Mouse (Mus musculus) c-Kit-positive CD71-positive TER-119-positive erythroid progenitor cells, embryonic 14.5 days (primary cell): ENCODE results near the gene Bik.

ENCODE experiments used
- DNase-seq: peaks from one replicate; pipeline ENCODE4 v3.0.0-alpha.2; 2013; ENCODE audit warnings: low spot score

The Bik gene

DNA sequence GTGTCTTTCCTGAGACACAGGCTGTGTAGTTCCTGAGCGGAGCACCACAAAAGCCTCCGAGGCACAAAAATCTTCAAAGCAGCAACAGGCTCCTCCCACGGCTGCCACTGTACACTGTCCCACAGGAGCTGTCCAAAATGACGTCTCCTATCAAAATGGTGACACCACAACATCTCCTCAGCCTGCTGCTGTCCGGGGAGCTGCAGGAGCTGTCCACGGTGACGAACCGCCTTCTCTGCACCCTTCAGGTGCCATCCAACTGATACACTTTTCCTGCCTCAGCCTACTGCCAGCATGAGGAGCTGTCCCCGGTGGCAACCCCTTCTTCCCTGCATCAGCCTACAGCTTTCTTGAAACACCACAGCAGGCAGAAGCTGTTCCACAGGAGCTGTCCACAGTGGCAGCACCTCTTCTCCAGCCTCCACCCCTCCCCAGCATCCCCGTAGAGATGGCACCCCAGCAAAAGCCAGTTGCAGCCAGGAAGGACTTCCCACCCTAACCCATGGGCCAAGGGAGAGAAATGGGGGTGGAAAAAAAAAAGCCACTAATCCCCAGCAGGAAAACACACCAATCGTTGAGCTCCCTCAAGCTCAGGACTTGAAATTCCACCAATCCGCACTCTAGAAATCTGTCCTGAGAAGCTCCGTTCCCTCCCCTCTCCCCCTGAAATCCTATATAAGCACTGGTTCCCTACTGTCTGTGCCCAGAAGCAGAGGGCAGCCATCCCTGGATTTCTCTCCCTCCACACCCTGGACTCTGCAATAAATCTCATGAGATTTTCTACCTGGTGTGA, 14.0 kb upstream of the Bik start:
- no peak for DNase-seq

DNA sequence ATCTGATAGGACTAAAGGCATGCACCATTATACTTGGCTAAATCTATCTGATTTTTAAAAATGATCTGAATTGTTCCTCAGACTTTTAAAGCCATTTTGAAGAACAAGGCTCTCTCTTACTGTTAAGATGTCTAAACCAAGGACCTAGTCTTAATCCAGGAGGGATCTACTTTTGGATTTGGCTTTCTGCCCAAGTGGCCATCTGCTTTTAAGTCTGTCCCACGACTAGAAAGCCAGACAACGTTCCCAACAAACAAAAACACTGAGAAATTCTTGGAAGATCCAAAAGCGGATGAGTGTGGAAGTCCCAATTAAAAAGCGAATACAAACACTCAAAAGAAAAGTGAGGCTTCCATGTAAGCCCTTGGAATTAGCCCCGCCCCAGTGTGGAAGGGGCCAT, 11.6 kb upstream of the Bik start:
- no peak for DNase-seq

DNA sequence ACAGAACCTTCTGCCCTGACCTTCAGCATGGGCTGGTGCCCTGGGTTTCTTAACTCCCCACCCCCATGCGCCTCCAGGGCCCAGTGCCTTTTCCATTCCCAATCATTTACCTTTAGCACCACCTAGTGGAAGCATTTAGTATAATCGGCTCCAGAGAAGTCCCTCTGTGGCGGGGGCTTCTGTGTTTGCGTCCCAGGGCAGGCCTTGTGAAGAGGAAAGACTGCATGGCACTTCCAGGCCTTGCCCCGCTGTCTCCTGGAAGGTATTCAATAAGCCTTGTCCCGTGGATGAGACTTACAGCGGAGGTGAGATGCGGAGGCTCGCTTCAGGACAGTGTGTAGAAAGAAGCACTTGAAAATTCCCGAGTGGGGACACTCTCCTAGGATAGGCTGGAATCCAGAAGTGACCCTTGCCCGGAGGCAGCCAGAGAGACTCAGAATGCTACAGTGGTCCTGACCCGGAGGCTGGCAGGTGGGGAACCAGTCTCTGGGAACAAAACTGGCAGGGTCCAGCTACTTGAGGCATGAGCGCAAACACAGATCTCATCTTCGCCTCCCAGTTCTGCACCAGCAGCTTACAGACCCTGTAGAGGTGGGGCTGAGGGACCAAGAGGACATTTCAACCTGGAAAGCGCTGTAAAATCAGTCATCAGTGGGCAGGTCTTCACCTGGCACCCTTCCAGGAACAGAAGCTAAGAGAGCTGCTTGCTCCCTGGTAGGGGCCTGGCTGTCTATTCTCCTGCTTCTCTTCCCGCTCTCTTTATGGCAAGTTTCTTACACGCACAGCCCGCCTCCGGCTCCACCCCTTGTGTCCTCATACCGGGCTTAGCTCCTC, 8.2 kb upstream of the Bik start:
- peak; percentile 59 for DNase-seq

DNA sequence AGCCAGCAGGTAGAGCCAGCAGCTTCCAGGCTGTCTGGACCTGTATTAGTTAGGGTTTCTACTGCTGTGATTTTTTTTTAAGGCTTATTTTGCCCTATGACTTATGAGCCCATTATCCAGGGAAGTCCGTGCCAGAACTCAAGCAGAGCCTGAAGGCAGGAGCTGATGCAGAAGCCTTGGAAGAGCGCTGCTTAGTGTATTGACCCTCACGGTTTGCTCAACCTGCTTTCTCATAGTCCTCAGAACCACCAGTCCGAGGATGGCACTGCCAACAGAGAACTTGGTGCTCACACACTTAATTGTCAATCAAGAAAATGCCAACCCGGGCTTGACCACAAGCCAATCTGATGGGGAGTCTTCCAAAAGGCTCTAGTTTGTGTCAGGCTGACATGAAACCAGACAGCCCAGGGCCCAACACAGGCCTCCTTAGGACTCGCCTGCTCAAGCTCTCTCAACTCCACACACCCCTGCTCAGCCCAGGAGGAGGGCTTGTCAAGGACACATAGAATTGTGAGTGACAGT, 5.7 kb upstream of the Bik start:
- no peak for DNase-seq

DNA sequence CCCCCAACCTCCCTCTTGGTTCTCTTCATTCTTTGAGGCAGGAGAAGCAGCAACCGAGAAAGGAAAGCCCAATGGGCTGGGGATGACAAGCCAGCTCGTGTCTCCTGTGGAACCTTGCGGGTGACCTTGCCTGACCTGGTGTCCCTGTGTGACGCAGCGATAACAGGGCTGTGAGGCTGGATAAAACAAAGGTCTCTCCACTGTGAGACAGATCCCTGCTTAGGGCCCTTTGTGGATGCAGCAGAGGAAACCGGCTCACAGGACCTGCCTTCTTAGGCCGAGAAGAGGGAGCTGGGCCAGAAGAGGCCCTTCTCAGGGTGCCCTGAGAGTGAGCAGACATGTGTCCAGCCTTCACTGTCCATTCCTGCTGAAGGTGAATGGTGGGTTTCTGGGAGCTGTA, 3.5 kb upstream of the Bik start:
- no peak for DNase-seq

DNA sequence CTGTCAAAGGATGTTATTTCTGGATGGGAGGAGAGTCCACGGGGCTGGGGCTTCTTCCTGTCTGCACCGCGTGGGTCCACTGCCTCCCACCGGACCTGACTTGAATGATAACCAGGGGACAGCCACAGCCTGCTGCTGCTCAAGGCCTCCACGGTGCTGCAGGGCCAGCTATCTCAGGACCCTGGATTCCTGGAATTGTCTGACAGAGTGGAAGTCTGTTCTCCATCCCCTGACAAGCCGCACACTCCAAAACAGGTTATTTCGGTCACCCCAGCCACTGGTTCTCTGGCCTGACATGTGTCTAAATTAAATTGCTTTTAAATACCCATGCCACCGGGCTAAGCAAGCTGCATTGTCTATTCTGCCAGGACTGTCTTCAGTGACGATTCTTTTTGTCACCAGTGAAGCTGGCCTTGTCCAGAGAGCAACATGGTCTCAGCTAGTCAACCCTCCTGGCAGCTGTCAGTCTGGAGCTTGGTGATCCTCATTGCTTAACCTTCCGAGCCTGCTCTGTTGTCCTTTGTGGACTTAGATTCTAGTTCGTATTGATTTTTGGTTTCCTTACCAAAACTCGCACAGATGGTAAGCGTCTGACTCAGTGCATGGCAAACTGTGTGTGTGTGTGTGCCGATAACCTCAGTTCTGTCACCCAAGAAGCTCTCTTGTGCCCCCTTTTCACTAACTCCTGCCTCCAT, 2.9 kb upstream of the Bik start:
- no peak for DNase-seq

DNA sequence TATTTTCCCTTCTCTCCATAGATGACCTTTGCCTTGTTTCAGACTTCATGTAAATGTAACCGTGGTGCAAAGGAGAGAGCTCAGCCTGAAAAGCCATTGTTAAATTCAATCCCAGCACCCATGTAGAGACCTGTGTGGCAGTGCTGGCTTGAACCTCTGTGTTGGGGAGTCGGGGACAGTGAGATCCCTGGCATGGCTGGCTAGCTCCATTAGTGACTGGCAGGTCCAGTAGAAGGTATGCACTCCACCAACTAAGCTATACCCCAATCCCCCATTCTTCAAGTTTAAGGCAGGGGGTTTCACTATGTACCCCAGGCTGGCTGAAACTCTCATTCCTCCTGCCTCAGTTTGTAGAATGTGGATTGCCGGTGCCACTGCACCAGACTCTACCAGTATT, 2.3 kb upstream of the Bik start:
- no peak for DNase-seq

DNA sequence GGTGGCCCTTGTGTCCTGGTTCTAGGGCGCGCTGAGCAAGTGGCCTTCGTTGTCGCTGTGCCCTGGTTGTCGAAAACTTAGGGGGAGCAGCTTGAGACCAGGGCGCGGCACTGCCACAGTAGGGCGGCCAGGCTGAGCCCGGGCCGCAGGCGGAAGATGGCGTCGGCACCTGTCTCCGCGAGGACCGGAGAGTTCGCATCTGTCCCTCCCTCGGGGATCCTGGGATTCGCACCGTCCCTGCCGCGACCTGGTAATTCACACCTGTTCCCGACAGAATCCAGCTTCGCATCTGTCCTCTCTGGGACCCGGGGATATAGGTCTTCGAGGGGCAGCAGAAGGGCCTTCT, 403 bp downstream of the Bik start:
- DNase-seq, result no peak

DNA sequence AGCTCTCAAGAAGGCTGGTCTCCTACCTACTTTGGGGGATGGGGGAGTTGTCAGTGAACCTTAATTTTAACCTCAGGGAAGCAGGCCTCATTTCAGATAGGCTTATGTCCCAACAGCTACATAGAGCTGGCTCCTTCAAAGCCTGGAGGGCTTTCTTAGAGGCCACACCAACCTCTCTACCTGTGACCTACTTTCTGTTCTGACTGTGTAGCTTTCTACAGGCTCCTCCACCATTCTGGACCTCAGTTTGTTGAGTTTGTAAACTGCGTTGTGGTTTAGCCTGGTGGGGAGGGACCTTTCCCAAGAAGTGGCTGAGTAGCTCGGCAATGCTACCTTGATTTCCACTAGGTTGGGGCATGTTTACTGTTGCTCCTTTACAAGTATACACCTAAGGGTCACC, 1.1 kb downstream of the Bik start:
- DNase-seq, result no peak

DNA sequence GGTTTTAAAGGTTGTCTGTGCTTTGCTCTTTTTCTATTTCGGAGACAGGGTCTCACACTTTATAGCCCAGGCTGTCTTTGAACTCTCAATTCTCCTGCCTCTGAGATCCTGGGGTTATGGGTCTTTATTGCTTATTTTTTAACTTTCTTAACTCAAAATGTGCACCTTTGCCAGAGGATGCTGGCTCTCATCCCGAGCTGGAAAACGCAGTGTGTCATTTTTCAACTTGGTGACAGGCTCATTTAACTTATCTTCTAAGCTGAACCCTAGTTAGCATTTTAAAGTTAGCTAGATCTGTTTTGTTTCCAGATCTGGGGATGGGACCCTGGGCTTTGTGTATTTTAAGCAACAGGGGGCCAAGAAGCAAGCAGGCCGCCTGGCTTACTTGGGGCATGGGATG, 2.2 kb downstream of the Bik start:
- no peak for DNase-seq

DNA sequence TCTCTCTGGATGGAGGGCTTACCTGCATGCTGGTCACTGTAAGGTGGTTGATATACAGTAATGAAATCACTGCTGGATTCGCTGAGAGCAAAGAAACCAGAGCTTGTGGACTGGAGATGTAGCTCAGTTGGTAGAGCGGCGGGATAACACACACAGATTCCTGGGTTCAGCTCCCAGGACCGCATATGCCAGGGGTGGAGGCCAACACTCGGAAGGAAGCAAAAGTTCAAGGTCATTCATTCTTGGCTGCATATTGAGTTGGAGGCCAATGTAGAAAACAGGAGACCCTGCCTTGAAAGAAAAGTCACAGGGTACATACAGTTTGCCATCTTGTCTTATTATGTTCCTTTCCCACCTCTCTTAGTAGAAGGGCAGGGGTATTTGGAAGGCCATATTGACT, 3.1 kb downstream of the Bik start:
- no peak for DNase-seq

DNA sequence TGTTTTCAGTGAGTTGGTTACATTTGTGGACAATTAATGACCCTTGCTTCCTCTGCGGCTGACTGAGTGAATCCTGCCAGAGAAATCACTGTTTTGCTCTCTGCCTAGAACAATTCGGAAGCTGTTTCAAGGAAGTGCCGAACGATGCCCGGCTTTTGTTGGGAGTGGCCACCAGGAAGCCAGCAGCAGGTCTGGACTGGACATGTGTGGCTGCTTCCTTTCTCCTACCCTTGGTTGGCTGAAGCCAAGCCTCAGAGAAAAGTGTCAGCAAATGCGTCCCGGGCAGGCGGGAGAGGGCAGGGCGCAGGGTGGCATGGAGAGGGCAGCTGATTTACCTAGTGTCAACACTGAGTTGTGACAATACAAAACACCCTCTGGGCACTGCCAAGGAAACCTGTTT, 3.6 kb downstream of the Bik start:
- no peak for DNase-seq

DNA sequence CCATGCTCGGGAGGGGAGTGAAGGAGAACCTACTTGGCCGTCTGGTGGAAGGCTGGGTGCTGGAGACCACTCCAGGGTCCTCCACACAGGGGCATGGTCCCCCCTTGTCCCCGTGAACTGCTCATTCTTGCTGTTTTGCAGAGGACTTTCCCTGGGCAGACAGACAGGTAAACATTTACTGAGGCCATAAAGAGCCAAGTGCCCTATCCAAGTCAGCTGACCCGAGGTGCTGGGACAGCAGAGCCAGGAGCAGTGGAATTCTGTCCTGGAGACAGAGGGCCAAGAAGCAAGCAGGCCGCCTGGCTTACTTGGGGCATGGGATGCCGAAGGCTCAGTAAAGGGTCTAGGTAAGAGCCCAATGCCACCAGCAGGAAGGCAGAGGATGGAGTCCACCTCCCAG, 4.0 kb downstream of the Bik start:
- no peak for DNase-seq

DNA sequence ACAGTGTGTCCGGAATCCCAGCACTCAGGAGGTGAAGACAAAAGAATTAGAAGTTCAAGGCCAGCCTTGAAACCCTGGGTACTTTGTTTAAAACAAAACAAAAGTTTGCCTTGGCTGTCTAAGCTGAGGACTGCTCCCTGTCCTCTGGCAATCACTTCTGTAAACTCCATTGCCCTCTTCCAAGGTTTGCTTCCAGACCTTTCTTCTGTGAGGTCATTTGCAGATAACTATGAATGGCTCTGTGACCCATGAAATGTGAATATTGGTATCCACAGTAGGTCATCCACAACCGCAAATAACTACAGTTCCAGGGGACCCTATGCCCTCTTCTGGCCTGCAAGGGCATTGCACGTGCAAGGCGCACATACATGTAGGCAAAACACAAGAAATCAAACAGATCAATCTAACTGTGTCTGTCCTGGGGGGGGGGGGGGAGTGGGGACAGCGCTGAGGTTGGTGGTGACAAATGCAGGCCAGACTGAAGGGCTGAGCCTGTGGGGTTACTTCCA, 5.4 kb downstream of the Bik start:
- DNase-seq, result no peak

DNA sequence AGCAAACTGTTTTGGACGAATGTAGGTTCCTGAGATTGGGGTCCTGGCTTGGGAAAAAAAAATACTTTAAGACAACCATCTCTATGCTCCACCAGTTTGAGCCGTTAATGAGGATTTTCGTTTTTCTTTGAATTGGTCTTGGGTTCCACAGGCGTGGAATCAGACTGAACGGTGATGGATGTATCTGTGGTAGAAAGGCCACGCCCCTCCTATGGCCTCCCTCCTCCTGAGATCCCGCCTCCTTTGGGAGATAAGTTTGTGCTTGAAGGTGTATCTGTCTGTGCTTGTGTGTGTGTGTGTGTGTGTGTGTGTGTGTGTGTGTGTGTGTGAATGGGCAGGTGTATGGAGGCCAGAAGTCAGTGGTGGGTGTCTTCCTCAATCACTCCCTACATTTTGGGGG, 5.9 kb downstream of the Bik start:
- no peak for DNase-seq

DNA sequence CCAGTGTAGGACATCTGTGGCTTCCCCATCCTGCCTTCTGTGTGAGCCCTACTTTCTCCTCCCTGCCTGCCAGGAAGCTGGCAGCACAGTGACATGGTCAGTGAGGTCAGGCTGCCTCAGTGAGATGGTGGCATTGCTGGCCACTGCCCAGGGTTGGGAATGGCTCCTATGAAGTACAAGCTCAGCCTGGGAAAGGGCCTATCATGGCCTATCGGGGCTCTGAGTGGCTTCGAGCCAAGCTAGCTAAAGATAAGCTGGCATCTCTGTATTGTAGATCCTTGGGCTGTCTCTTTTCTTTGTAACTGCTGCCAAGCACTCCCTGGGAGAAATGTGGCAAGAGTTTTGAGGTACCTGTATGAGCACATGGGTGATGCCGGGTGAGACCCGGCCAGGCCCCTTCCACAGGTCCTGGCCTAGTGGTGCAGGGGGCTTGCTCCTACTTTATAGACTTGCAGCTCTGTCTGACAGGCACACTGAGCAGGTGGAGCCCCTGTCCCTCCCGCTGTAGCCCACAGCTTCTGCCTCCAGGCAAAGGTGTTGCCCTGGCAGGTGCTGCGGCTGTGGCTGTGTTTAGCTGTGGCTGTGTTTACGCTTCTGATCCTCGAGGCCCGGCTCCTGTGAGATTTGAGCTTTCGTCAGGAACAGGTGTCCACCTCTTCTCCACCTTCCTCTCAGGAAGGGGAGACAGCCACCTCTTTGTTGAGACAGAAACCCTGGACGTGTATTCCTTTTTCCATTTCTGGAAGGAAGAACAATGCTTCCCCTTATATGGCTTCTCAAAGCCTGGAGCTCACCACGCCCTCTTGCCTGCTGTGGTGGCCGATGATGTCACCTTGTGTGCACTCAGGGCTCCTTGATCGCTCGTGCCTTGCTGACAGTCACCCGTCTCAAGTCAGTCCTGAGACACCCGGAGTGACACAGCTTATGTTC, 8.6 kb downstream of the Bik start:
- no peak for DNase-seq

DNA sequence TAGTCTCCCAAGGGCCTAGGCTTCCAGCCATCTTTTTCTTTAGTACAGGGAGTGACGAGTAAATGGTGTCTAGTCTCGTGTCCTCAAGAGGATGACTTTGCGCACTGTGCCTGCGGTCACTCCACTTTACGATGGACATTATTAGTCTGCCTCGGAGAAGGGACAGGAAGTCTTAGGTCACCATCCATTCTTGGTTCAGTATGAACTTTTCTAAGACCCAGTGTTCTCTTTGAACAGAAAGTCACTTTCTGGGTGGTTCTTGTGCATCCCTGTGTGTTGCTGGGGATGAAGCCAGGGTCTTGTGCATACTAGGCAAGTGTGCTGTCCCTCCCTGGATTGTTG, 9.2 kb downstream of the Bik start:
- DNase-seq, result no peak

DNA sequence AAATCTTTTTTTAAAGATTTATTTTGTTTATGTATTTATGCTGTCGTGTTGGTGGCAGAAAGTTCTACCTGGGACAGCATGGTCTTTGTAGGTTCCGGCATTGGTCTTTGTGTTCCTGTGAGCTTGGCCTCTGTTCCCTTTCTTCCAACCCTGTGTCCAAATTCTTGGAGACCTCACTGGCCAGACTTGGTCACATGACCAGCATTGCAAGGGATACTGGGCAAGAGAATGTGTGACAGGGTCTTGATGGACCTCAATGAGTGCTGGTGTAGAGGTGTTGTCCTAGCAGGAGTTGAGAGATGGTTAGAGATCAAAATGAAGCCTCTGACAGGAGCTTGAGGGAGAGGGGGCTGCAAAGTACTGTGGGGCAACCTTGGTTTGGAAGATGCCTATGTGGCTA, 12.2 kb downstream of the Bik start:
- DNase-seq, result no peak

DNA sequence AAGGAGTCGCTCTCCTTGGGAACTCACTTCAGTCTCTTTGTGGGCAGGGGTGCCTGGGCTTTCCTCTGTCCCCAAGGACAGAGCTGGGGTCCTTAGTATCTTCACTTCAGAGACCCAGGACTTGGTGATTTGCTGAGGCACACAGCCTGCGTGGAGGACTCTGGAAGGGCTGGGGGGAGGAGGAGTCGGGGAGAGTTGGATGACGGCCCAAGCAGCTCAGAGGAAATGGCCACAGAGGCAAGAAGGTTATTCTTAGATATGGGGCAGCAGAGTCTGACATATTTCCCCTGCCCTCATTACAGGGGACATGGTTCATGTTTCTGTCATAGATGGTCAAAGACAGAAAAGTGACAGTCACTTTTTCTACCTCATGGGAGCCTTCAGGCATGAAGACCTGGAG, 13.2 kb downstream of the Bik start:
- no peak for DNase-seq

DNA sequence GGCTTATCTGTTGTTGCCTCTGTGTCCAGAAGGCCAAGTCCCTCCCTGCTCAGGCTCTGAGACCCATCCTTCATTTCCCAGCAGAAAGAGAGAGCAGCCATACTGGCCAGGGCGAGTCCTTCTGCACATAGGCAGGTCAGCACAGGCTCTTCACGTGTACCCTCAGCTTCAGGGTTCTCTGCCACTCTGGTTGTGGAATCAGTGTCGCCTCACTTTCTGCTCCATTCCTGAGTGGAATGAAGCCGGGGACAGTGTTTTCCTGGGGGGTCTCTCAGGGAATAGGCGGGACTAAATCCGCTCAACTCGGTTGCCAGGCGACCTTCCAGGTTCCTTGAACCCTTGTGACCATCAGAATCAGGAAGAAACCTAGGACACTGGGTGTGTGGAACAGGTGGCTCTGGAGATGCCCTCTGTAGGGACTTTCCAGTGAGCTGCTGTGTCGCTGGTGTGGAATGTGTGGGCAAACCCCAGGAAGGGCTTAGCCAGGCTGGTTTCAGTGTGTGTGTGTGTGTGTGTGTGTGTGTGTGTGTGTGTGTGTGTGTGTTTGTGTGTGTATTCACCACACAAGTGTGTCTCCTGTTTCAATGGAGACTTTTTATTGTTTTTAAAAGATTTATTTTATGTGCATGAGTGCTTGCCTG, 15.1 kb downstream of the Bik start:
- no peak for DNase-seq

DNA sequence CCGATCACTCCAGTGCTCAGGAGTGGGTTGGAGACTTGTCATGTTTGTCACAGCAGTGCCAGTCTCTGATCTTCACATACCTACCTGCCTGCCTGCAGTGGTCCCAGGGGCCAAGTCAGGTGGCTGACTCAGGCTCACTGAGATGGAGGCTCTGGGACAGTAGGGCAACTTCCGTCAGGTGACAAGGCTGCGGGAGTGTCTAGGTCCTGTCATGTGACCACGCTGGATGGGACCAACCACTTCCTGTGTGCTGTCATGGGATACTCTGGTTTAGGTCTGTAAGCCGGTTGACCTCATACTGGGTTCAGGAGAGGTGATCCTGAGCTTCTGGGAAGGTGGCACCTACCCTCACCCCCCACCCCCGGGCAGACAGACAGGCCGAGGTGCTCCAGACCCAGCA, 19.4 kb downstream of the Bik start:
- no peak for DNase-seq
